Mouse (Mus musculus) cerebellum, adult 2 months (tissue): ENCODE measurements around the gene Tsc22d2.

Experiments used
- CTCF ChIP-seq: fragments of 200-500 bp; IDR thresholded peaks from 2 replicates; pipeline ENCODE4 v1.5.1; 2011; ENCODE audit warnings: low read depth, mild to moderate bottlenecking, control low read depth, low read length, moderate library complexity, borderline replicate concordance; ENCODE audit not compliant: insufficient read depth
- POLR2A ChIP-seq: fragments of 200-500 bp; IDR thresholded peaks from 2 replicates; pipeline ENCODE4 v1.6.1; 2011; ENCODE audit warnings: low read length, control low read depth, borderline replicate concordance; ENCODE audit not compliant: insufficient read depth

- TF ChIP-seq POLR2A = no peak
- TF ChIP-seq CTCF = no peak
Observed at GRCm38 (mm10) chr3:58414986-58415883, 720 bp downstream of the Tsc22d2 start.
